In genomic region chr14:8418610-8419009, GRCm38 (mm10) we compare ENCODE assay signal across 31 mouse cellular contexts. TPM values are rescaled to one million over a fixed set of nuclear protein-coding genes. Genes with fewer than 3 reads are reported as not detected.
DNase-seq lines count a peak whose midpoint lies in the region; ATAC-seq and TF ChIP-seq lines count a peak whose summit lies in the region.
"Had no signal": no experiment of that assay in that cellular context is flagged by ENCODE, and none has a peak within 500 bp of the region (broad histone marks: within the 10 kb centered on the region; RNA-seq: fewer than 3 reads in every experiment).

No protein-coding gene starts in this region.

- no peaks in the 10 kb centered on the region for H3K4me1 ChIP-seq in forebrain, postnatal 0 days (ENCODE audit: insufficient read depth)
- peaks cover 8% of the 10 kb centered on the region for H3K4me1 ChIP-seq in forebrain, embryonic 16.5 days (replicated peaks; ENCODE audit: control insufficient read depth, insufficient read depth, low read length)
- H3K4me1 ChIP-seq in lung, postnatal 0 days (ENCODE audit: insufficient read depth, low read depth, low read length): no peaks in the 10 kb centered on the region
- H3K4me1 ChIP-seq in neural tube, embryonic 15.5 days: no peaks in the 10 kb centered on the region

- no peak for DNase-seq in forebrain, postnatal 0 days
- DNase-seq in lung, postnatal 0 days (ENCODE audit: low spot score): peak; percentile 36
- no peak for DNase-seq in lung, adult 18-20 months
- DNase-seq in fibroblast of lung, adult 2 months (ENCODE audit: low read depth): peak; percentile 2
- DNase-seq in left cerebral cortex, adult 9 months (ENCODE audit: low spot score in 2 of 2): no peak
- DNase-seq: adrenal gland, adult 2 months; adrenal gland, postnatal 14 days; cerebellum, adult 11 months; cerebellum, adult 2 months; cerebellum, adult 9-11 months; cerebellum, postnatal 25 days; gastrocnemius, postnatal 25 days; heart, adult 18-20 months; heart, postnatal 10 days; heart, postnatal 4 days had no signal

- no peak overlapping the region for H3K9ac ChIP-seq in forebrain, postnatal 0 days
- H3K9ac ChIP-seq in forebrain, embryonic 16.5 days (replicated peaks; ENCODE audit: low read depth, low read length): no peak overlapping the region
- no peak overlapping the region for H3K9ac ChIP-seq in lung, postnatal 0 days (replicated peaks; ENCODE audit: low read depth)
- H3K9ac ChIP-seq in neural tube, embryonic 15.5 days (replicated peaks): no peak overlapping the region
- H3K9ac ChIP-seq: embryonic facial prominence, embryonic 13.5 days; forebrain, embryonic 13.5 days; heart, embryonic 12.5 days; heart, embryonic 15.5 days; hindbrain, embryonic 14.5 days had no signal

- H3K27me3 ChIP-seq in forebrain, postnatal 0 days (ENCODE audit: insufficient read depth, low read length): no peaks in the 10 kb centered on the region
- no peaks in the 10 kb centered on the region for H3K27me3 ChIP-seq in forebrain, embryonic 16.5 days (replicated peaks; ENCODE audit: control insufficient read depth, insufficient read depth, low read length)
- no peaks in the 10 kb centered on the region for H3K27me3 ChIP-seq in lung, postnatal 0 days (replicated peaks; ENCODE audit: insufficient read depth, low read length)
- no peaks in the 10 kb centered on the region for H3K27me3 ChIP-seq in neural tube, embryonic 15.5 days (replicated peaks)
- H3K27me3 ChIP-seq: embryonic facial prominence, embryonic 13.5 days; forebrain, embryonic 13.5 days; heart, embryonic 12.5 days; heart, embryonic 15.5 days; Patski had no signal

- TF ChIP-seq CTCF in forebrain, postnatal 0 days (IDR thresholded peaks at IDR 0.05; ENCODE audit: low read depth): no peak
- no peak for TF ChIP-seq CTCF in lung, postnatal 0 days (IDR thresholded peaks at IDR 0.05)

- H3K4me3 ChIP-seq in forebrain, postnatal 0 days (ENCODE audit: low read depth, low read length): no peak overlapping the region
- no peak overlapping the region for H3K4me3 ChIP-seq in forebrain, embryonic 16.5 days (replicated peaks; ENCODE audit: low read length)
- H3K4me3 ChIP-seq in lung, postnatal 0 days (ENCODE audit: low read depth, low read length): no peak overlapping the region
- no peak overlapping the region for H3K4me3 ChIP-seq in neural tube, embryonic 15.5 days (replicated peaks)
- H3K4me3 ChIP-seq: embryonic facial prominence, embryonic 10.5 days; embryonic facial prominence, embryonic 13.5 days; erythroblast, embryonic 14.5 days; forebrain, embryonic 10.5 days; forebrain, embryonic 13.5 days; heart, embryonic 12.5 days; heart, embryonic 15.5 days had no signal

- no peak for TF ChIP-seq EP300 in lung, postnatal 0 days (IDR thresholded peaks at IDR 0.05)

- H3K9me3 ChIP-seq in forebrain, postnatal 0 days (ENCODE audit: low read length): no peaks in the 10 kb centered on the region
- H3K9me3 ChIP-seq in forebrain, embryonic 16.5 days (ENCODE audit: control insufficient read depth, low read length): no peaks in the 10 kb centered on the region
- no peaks in the 10 kb centered on the region for H3K9me3 ChIP-seq in lung, postnatal 0 days (ENCODE audit: low read length)
- no peaks in the 10 kb centered on the region for H3K9me3 ChIP-seq in neural tube, embryonic 15.5 days (replicated peaks)
- H3K9me3 ChIP-seq: embryonic facial prominence, embryonic 10.5 days; embryonic facial prominence, embryonic 13.5 days; forebrain, embryonic 10.5 days; forebrain, embryonic 13.5 days; heart, embryonic 12.5 days; heart, embryonic 15.5 days had no signal

- H3K4me2 ChIP-seq in forebrain, postnatal 0 days (ENCODE audit: low read depth): no peak overlapping the region
- H3K4me2 ChIP-seq in forebrain, embryonic 16.5 days (ENCODE audit: low read length): no peak overlapping the region
- H3K4me2 ChIP-seq in lung, postnatal 0 days (replicated peaks; ENCODE audit: low read depth, low read length): no peak overlapping the region
- no peak overlapping the region for H3K4me2 ChIP-seq in neural tube, embryonic 15.5 days
- H3K4me2 ChIP-seq: embryonic facial prominence, embryonic 13.5 days; forebrain, embryonic 13.5 days; heart, embryonic 12.5 days; heart, embryonic 15.5 days; hindbrain, embryonic 14.5 days had no signal

- H3K36me3 ChIP-seq in forebrain, postnatal 0 days (ENCODE audit: insufficient read depth): no peaks in the 10 kb centered on the region
- H3K36me3 ChIP-seq in forebrain, embryonic 16.5 days (ENCODE audit: control insufficient read depth, insufficient read depth): no peaks in the 10 kb centered on the region
- H3K36me3 ChIP-seq in lung, postnatal 0 days (ENCODE audit: insufficient read depth, low read length): no peaks in the 10 kb centered on the region
- no peaks in the 10 kb centered on the region for H3K36me3 ChIP-seq in neural tube, embryonic 15.5 days
- H3K36me3 ChIP-seq: embryonic facial prominence, embryonic 10.5 days; embryonic facial prominence, embryonic 13.5 days; forebrain, embryonic 10.5 days; heart, embryonic 12.5 days; heart, embryonic 15.5 days had no signal

- no peak overlapping the region for H3K27ac ChIP-seq in forebrain, postnatal 0 days (ENCODE audit: low read depth, low read length)
- H3K27ac ChIP-seq in forebrain, embryonic 16.5 days (ENCODE audit: low read length): no peak overlapping the region
- no peak overlapping the region for H3K27ac ChIP-seq in lung, postnatal 0 days (ENCODE audit: low read length)
- no peak overlapping the region for H3K27ac ChIP-seq in neural tube, embryonic 15.5 days (replicated peaks)
- H3K27ac ChIP-seq: embryonic facial prominence, embryonic 10.5 days; embryonic facial prominence, embryonic 13.5 days; forebrain, embryonic 10.5 days; forebrain, embryonic 13.5 days; heart, embryonic 15.5 days; hindbrain, embryonic 14.5 days; hindbrain, postnatal 0 days had no signal

- 56% methylated on average over 3 of the region's 3 CpGs for WGBS in forebrain, postnatal 0 days
- 59% methylated on average over 3 of the region's 3 CpGs for WGBS in forebrain, embryonic 16.5 days
- WGBS in lung, postnatal 0 days: 28% methylated on average over 3 of the region's 3 CpGs
- WGBS in neural tube, embryonic 15.5 days: 65% methylated on average over 3 of the region's 3 CpGs

- 0 out of 2 replicates have a peak, but pooled peaks have one; percentile 7 for ATAC-seq in forebrain, postnatal 0 days
- ATAC-seq in forebrain, embryonic 16.5 days: no peak
- ATAC-seq in lung, postnatal 0 days: peak; percentile 65
- no peak for ATAC-seq in neural tube, embryonic 15.5 days (ENCODE audit: low FRiP score)
- ATAC-seq: forebrain, embryonic 13.5 days; hindbrain, postnatal 0 days; inflammation-experienced regulatory T-cells, adult 6 months; intestine, embryonic 16.5 days; Patski had no signal

RNA-seq across cellular contexts. Expression of gene Oit1, which starts 40.1 kb away (rescaled TPM):
- total RNA-seq in forebrain, postnatal 0 days (2014; rRNA removed): 0.23 TPM in 1 of 2 replicates, not detected in the other
- 0.12 and 0.15 TPM in 2 replicates for polyA plus RNA-seq in forebrain, postnatal 0 days (2015; fragmentation: Nextera tagmentation; extraction: Ambion mirVana)
- polyA plus RNA-seq in forebrain, embryonic 16.5 days (2015; fragmentation: Nextera tagmentation; extraction: Ambion mirVana): not detected in 2 replicates
- 2.6 and 2.7 TPM in 2 replicates for polyA plus RNA-seq in lung, postnatal 0 days (2015; fragmentation: Nextera tagmentation; extraction: Ambion mirVana)
- 1.3 TPM in 1 of 2 replicates, not detected in the other for polyA plus RNA-seq in neural tube, embryonic 15.5 days (2015; fragmentation: Nextera tagmentation; extraction: Ambion mirVana)
- total RNA-seq: adrenal gland, adult 2 months; adrenal gland, postnatal 14 days; common myeloid progenitor, adult 5-6 weeks; gastrocnemius, adult 8-10 months; gastrocnemius, postnatal 25 days; heart, postnatal 10 days; heart, postnatal 4 days; hindbrain, postnatal 0 days had no signal
- polyA plus RNA-seq: adrenal gland, adult 2 months; cerebellum, adult 2 months; erythroblast, embryonic 14.5 days; forebrain, embryonic 13.5 days; heart, embryonic 12.5 days; hindbrain, embryonic 14.5 days; inflammation-experienced regulatory T-cells, adult 6 months had no signal

Comparison
In these comparisons a context has a peak if more than half of its experiments do, and no peak if none do; other contexts are left out.
1. ATAC-seq: peak in forebrain, postnatal 0 days (single experiment) and lung, postnatal 0 days (single experiment); none in forebrain, embryonic 16.5 days (single experiment) and neural tube, embryonic 15.5 days (single experiment).
2. DNase-seq: peak in lung, postnatal 0 days (single experiment) and fibroblast of lung, adult 2 months (single experiment); none in forebrain, postnatal 0 days (single experiment), lung, adult 18-20 months (0 of 2) and left cerebral cortex, adult 9 months (0 of 2).